Mouse (Mus musculus): ENCODE measurements at regions not wholly inside any gene's neighbourhood (a gene's known extent, or its start where the extent isn't known, plus 50 kb on each side); places are given as distances from the start of the nearest gene placed in this dataset.

- DNase-seq, result no peak
Observed at GRCm38 (mm10) chr6:140167182-140167581, 125.9 kb upstream of the Plcz1 start.

DNA sequence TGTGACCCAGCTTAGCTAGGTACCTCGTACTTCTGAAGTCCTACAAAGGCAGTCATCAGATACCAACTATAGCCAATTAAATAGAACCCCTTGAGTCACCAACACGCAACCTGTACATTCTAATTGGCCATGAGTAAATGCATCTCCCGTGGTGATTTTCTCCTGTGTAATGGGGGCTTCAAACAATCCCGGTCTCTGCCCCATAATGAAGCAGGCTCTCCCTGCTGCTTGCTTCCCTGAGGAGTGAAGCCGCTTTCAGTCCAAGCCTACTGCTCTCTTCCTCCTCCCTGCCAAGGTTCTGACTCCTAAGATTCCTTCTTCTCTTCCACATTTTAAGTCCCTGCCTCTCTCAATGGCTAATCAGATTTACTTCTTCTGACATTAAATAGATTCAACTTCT is 121.5 kb upstream of the Plcz1 start:
- DNase-seq, result no peak

- no peak for DNase-seq
Observed at GRCm38 (mm10) chr6:140161482-140161881, 120.2 kb upstream of the Plcz1 start.

DNA sequence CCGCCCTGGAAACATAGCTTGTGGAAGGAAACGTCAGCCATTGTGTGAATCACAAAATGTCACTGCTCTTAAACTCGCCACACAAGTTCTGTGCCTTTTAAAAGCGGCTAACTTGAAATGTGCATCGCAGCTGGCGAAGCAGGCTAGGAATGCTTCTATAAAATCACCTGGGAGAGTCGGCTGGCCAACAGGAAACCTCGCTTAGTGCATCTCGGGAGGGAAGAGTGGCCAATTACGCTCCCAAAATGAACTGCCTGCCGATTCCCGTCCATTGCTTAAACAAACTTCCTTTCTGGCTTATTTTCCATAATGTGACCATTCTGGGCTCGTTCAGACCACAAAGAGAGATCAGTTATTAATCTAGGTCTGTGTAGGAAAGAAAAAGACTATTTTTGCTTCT is 119.7 kb upstream of the Plcz1 start:
- DNase-seq, result no peak

DNA sequence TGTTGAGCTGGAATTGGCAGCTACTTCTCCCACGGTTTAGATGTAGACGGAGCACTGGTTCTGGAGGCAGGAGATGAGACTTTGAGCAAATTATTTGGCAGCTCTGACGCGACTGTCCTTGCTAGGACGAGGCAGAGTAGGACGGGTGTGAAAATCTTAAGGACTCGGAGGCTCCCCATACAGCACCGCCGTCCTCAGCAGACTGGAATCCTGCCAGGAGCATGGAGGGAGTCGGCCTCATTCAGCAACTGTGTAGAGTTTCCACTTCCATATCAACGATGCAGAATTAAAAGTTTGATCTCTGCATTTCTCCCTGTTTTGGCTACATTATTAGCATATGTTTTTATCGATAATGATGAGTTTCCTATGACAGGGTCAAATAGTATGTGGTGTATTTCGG is 117.7 kb upstream of the Plcz1 start:
- DNase-seq, result no peak

GRCm38 (mm10) chr6:140157375-140157774 is 116.1 kb upstream of the Plcz1 start:
- DNase-seq, result no peak

DNA sequence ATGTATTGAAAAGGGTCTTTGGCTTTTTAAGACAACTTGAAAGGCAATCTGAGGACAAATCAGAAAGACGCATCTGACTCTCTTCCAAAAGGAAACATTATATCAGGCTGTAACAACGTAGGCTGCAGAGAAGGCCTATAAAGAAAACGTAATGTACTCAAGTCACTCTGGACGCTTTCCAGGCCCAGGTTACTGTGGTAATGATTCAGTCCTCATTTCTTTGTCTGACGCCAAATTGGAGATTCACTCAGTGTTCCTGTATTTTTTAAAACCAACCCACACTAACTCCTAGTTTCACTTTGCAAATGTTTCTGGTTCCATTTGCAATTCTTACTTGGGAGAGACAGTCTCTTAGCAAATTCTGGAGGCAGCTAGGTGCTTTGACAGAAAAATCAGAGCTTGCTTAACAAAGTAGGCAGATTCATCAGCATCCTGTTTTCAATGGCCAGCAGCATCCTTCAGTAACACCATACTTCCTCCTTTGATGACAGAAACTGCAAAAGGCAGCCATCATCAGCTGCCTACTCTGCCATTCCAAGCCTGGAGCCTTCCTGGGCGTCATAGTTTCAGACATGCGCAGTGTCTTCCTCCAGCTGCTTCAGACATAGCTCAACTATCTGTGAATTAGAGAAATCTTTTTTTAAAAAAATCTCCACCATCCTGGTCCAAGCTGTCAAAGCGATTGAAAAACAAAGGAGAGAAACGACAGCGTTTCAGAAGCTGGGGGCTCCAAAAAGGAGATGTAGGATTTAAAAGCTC is 111.3 kb upstream of the Plcz1 start:
- DNase-seq, result no peak

DNA sequence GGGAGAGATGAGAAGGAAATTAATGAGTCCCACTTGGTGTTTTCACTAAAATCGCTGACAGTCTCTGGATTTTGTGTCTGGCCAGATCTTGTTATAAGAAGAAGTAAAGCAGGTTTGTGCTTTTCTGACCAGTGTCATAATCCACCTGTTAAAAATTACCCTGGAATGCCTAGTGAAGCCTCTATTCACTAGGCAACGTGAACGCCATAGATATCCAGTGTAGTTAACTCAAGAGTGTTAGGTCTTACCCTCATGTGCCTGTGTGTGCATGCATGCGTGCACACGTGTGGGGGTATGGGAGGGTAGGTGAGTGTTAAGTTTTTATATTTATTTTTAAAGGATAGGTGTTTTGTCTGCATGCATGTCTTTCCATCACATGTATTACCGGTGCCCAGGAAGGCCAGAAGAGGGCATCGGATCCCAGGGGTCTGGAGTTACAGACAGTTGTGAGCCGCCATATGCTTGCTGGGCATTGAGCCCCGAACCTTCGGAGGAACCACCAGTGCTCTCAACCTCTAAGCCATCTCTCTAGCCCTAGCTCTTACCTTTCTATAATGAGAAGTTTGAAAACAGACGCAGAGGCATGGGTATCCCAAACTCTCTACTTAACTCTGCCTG is 107.5 kb upstream of the Plcz1 start:
- DNase-seq, result no peak

DNA sequence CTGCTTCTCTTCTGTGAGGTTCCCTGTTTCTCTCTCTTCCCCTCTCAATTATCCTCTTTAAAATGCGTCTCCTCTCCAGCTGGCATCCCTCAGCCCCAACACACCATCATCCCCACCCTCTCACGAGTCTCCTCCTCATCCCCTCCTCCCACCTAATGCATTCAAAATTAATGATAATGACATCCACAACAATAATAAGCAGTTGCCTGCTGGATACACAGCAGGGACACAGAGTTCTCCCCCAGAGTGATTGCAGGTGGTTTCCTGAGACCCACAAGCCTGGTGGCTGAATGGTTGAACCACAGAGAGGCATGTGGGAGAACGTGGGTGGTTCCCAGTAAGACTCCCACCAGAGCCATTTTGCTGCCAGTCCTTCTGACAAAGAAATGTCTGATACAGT is 106.9 kb upstream of the Plcz1 start:
- peak; percentile 19 for DNase-seq

DNA sequence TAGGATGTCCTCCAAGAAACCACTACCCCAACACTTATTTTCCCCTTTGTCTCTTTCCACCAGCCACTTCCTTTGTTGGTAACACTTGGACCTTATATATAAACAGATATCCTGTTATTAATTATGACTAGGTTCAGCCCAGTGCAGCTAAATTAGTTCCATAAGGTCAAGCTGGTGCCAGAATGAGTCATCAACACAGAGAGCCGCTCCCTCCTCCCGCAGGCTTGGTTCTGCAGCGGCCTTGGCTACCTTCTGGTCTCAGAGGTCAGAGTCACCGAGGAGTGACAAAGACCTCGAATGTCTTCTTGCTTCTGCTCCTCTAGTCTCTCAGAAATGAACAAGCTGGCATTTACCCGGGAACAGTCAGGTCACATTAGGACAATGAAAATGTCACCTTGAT is 106.5 kb upstream of the Plcz1 start:
- DNase-seq, result peak; percentile 27

DNA sequence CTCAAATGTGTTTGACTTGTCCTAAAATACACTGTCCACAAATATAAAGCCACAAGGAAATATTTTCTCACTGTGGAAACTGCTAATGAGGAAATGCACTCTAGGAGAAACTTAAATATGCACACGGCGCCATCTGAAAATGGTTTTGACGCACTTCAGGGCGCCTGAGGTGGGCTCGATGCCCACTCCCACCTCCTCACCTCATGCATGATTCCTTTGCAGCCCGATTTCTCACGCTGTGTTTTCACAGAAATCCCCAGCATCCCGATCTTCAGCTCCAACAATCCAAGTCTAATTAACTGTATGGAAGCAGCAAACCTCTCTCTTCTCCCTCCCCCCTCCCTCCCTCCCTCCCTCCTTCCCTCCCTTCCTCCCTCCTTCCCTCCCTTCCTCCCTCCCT is 92.5 kb upstream of the Plcz1 start:
- no peak for DNase-seq

GRCm38 (mm10) chr6:140126645-140127044 is 85.4 kb upstream of the Plcz1 start:
- DNase-seq, result no peak

GRCm38 (mm10) chr6:140114024-140114423 is 72.8 kb upstream of the Plcz1 start:
- no peak for DNase-seq

DNA sequence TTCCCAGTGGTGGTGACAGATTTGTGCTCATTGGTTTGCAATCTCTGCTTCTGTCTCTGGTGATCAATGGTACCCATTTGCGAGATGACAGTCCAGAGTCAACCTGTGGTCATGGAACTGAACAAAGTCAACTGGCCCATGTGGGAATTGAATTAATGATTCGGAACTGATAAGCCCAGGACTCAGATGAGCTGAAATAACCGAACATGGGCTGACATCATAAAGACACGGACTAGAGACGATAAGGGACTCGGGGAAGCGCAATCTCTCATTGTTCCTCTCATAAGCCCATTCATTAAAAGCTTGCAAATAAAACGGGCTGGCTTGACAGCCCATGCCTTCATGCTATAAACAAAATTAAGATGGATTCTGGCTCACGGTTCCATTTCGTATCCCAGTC is 70.8 kb upstream of the Plcz1 start:
- no peak for DNase-seq

GRCm38 (mm10) chr6:140108083-140108482 is 66.8 kb upstream of the Plcz1 start:
- no peak for DNase-seq

DNA sequence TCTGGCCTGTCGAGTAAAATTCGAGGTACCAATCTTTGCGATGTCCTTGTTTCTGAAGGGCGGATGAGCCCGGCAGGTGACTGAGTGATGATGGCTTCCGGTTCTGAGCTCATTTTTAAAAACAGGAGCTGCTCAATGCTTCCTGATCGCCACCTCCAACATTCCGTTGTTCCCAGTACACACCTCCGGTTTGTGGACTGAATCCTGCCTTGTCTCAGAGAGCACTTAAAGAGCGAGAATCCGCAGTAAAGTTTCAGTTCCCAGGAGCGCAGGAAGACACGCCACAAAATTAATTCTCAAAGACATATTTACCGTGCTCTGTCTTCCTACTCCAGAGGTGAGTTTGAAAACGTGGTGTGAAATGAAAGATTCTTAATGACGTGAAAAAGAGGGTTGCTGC is 66.4 kb upstream of the Plcz1 start:
- DNase-seq, result no peak

- DNase-seq, result no peak
Observed at GRCm38 (mm10) chr6:140106141-140106540, 64.9 kb upstream of the Plcz1 start.

DNA sequence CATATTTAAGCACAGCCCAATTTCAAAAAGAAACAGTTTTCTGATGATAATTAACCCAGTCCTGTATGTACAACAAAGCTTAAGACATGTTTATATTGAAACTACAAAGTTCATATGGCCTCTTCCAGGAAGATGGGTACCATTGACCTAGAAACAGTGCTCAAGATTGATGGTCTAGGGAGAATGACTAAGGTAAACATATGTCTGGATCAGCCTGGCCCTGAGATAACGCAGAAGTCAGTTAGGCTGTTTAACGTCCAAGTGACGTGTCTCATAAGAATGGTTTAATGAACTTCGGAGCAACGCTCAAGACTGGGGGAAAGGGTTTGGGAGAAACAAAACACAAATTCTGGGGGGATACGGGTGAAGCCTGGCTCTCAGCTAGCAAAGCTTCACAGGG is 60.8 kb upstream of the Plcz1 start:
- no peak for DNase-seq

- no peak for DNase-seq
Observed at GRCm38 (mm10) chr6:140095416-140095815, 54.2 kb upstream of the Plcz1 start.
